Mouse (Mus musculus) thymus, postnatal 14 days (tissue): ENCODE measurements around the gene Ptrh2.
A peak's percentile ranks its signal among the peaks of the same experiment; 100 is the strongest.

Experiments
- DNase-seq: peaks from one replicate; pipeline ENCODE4 v3.0.0; 2021

Ptrh2 gene

GRCm38 (mm10) chr11:86683395-86684125 lies at the start of gene Ptrh2, which contains the start of gene Vmp1:
Gene Ptrh2 (plus strand): TSS chr11:86683985.
Gene Vmp1 (minus strand): TSS chr11:86683836.
- peak; percentile 88 for DNase-seq

- no peak for DNase-seq
Observed at GRCm38 (mm10) chr11:86634396-86634795, 49.4 kb upstream of the Ptrh2 start.

- no peak for DNase-seq
Observed at GRCm38 (mm10) chr11:86637697-86638096, 46.1 kb upstream of the Ptrh2 start.

GRCm38 (mm10) chr11:86641714-86642113 lies 42.1 kb upstream of the Ptrh2 start:
- no peak for DNase-seq

- no peak for DNase-seq
Observed at GRCm38 (mm10) chr11:86644553-86644952, 39.2 kb upstream of the Ptrh2 start.

- no peak for DNase-seq
Observed at GRCm38 (mm10) chr11:86646136-86646834, 37.5 kb upstream of the Ptrh2 start.

- DNase-seq: no peak
Observed at GRCm38 (mm10) chr11:86646885-86647459, 36.8 kb upstream of the Ptrh2 start.

GRCm38 (mm10) chr11:86647706-86648447 lies 35.9 kb upstream of the Ptrh2 start:
- DNase-seq: no peak

- DNase-seq: no peak
Observed at GRCm38 (mm10) chr11:86649542-86649941, 34.2 kb upstream of the Ptrh2 start.

- DNase-seq: no peak
Observed at GRCm38 (mm10) chr11:86650676-86651075, 33.1 kb upstream of the Ptrh2 start.

GRCm38 (mm10) chr11:86652578-86652979 lies 31.2 kb upstream of the Ptrh2 start:
- no peak for DNase-seq

- peak; percentile 69 for DNase-seq
Observed at GRCm38 (mm10) chr11:86653446-86653845, 30.3 kb upstream of the Ptrh2 start.

GRCm38 (mm10) chr11:86654096-86654495 lies 29.7 kb upstream of the Ptrh2 start:
- DNase-seq: no peak

GRCm38 (mm10) chr11:86655671-86656070 lies 28.1 kb upstream of the Ptrh2 start:
- DNase-seq: no peak

- DNase-seq: no peak
Observed at GRCm38 (mm10) chr11:86656849-86657567, 26.8 kb upstream of the Ptrh2 start.

- no peak for DNase-seq
Observed at GRCm38 (mm10) chr11:86657863-86658262, 25.9 kb upstream of the Ptrh2 start.

GRCm38 (mm10) chr11:86662986-86663895 lies 20.5 kb upstream of the Ptrh2 start:
- DNase-seq: no peak

- DNase-seq: no peak
Observed at GRCm38 (mm10) chr11:86663977-86664376, 19.8 kb upstream of the Ptrh2 start.

- no peak for DNase-seq
Observed at GRCm38 (mm10) chr11:86664406-86664805, 19.4 kb upstream of the Ptrh2 start.

GRCm38 (mm10) chr11:86667553-86667952 lies 16.2 kb upstream of the Ptrh2 start:
- DNase-seq: no peak

GRCm38 (mm10) chr11:86668169-86668568 lies 15.6 kb upstream of the Ptrh2 start:
- no peak for DNase-seq
